Mouse (Mus musculus) bone marrow macrophage, adult 2 months (primary cell): Measurements from ENCODE around the gene Cmc1.

Source experiments
- CTCF ChIP-seq: IDR thresholded peaks from 2 replicates; pipeline ENCODE4 v1.5.1; 2012; ENCODE audit warnings: low read depth, mild to moderate bottlenecking, low read length, moderate library complexity
- POLR2A ChIP-seq: IDR thresholded peaks from 2 replicates; pipeline ENCODE4 v1.6.1; 2012; ENCODE audit warnings: mild to moderate bottlenecking, low read depth, low read length, borderline replicate concordance

- no peak for TF ChIP-seq CTCF
- no peak for TF ChIP-seq POLR2A
Observed at GRCm38 (mm10) chr9:118024966-118025365, 125.0 kb downstream of the Cmc1 start.
